Mouse (Mus musculus) telencephalon, adult 2 months (tissue): Measurements from ENCODE around the gene Arid1b.

ENCODE experiments used
- DNase-seq: peaks from one replicate; pipeline ENCODE4 v3.0.0-alpha.2; 2011; ENCODE audit warnings: low read depth, low spot score

Gene Arid1b

DNA sequence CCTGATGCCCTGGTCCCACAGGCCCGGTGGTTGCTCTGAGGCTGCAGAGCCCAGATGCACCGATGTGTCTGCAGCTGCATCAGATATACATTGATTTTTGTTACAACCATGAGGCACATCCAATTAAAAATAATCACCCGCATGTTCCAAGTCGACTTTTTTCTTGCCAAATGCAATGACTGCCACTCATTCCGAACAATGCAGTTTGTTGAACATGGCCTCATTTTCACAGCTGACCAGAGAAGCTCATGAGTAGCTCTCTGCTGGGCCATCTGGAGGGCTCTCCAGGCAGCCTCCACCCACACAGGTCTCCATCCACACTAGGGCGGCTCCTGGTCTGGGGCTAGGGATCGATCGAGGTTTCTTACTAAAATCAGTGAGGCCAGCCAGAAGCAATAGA lies 378.8 kb downstream of the Arid1b start:
- no peak for DNase-seq

DNA sequence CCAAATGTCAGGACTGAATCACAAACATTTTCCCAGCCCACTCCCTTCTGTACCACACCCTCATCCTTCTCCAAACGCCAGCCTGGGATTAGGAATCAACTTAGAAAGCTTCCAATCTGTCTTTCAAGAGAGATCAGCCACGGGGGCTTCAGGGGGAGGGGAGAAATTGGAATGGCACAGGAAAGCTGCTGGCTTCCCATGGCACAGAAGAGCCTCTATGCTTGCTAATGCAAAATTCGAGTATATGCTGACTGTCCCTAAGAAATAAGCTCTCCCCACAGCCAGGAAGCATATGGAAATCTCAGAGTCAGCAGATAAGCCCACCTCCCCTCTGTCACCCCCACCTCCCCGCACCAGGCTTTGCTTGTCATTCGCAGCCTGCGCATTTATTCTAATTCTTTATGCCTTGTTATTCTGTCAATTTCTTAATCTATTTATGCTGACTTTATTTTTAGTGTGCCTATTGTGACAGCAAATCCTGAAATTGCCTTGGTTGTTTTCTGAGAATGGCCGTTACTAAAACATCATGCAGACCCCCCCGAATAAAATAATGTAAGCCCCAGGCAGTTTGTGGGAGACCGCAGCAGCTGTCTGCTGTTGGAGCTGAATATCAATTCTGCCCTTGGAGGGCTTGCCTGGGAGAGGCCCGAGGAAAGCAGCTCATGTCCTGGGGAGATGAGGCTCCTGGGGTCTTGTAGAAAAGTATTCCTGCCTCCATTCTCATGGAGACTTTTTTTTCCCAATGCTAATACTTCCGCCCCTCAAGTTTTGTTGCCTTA lies 383.2 kb downstream of the Arid1b start:
- peak; percentile 38 for DNase-seq

DNA sequence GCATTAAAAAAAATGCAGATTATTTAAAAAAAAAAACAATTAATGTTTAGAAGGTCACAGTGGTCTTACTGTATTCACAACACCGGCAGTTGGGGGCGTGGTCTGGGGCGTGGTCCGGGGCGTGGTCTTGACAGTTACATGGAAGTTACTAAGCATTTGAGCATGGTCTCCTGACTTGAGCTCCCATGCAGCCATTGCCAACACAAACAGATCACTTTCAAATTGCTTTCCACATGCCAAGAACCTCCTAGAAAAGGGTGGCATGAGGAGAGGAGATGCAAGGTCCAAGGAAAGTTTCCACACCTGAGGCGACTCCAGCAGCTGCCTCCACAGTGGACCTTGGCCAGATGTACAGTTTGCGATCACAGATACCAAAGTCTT lies 383.8 kb downstream of the Arid1b start:
- no peak for DNase-seq

GRCm38 (mm10) chr17:5385694-5386093 lies 391.6 kb downstream of the Arid1b start:
- no peak for DNase-seq

DNA sequence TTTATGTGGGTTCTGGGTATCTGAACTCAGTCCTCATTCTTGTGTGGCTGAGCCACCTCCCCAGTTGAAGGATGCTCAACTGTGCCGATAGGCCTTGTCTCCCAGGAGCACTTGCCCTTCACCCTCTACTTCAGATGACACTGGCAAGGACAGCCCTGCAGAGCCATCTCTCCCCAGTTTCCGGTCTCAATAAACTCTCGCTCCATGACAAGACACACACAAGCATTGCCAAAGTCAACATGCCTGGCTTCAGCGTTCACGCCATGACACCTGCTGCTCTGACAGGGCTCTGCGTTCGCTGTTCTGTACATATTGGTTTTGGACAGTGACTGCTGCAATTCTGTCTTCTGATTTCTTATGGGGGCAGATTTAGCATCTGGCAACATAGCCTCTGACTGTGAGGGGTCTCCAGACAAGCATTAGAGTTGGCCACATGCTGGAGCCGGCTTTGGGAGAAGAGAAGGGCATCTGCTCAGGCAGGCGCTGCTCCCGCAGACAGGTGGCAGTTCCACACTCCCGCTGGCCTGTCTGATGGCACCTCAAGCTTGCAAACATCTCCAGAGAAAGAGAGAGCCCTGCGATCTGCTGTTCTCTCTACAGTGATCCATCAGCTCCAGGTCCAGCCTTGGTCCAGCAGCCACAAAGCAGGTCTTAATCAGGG lies 392.9 kb downstream of the Arid1b start:
- DNase-seq: no peak

- no peak for DNase-seq
Measured at GRCm38 (mm10) chr17:5388351-5388750, 394.2 kb downstream of the Arid1b start.

DNA sequence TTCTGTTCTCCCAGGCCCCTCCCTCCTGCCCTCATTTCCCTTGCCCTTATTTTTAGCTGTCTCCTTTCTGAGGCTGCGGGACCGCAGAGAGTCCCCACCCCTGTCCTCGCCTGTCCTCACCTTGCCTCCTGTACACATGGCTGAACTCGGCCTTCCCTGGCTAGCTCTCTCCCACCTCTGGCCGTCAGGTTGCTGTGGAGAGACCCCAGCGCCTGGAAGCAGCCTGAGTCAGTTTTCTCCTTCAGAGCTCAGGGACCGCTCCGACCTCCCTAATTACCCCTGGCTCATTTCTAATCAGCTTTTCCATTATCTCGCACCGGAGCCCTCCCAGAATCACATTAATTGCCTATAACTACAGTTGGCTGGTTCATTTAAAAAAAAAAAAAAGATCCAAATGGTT lies 396.6 kb downstream of the Arid1b start:
- no peak for DNase-seq

- no peak for DNase-seq
Measured at GRCm38 (mm10) chr17:5395454-5396205, 401.5 kb downstream of the Arid1b start.

DNA sequence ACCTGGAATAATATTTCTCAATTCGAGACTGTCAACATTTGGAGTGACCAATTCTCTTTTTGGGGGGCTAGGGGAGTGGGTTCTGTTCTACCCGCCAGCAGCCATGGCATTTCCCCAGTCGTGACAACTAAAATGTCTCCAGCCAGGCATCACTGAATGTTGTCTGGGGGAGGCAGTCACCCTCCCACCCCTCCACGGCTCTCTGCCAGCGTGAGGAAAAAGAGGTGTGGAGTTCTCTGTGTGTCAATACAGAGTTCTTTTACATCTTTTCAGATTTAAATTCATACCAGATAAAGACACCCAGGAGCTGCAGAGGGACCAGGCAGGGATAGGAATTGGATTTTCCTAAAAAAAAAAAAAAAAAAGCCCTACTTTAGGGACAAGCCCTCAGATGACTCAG lies 402.1 kb downstream of the Arid1b start:
- DNase-seq: no peak
